9 mouse cellular contexts compared by ENCODE assay signal in the genomic region with DNA sequence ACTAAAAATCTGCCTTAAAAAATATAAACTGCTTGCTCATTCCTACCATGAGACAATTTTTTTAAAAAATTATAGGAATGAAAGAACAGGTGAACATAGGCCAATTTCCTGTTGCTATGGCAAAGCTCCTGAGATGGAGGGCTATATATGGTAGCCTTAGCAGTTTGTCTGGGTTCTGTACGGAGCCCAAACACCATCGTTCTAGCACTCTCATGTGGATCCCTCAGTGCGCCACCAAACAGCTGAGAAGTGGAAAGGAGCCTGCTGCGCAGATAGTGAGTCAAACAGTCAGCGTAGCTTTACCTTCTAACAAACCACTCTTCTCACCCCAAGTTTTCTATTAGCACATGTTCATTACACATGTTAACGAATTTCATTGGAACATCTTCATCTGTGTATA.
"Had no signal": no experiment of that assay in that cellular context is flagged by ENCODE, and none has a peak within 500 bp of the region (broad histone marks: within the 10 kb centered on the region; RNA-seq: fewer than 3 reads in every experiment).

No protein-coding gene starts in this region.

- DNase-seq: liver, postnatal 0 days; lung, adult 2 months; lung, postnatal 14 days; lung, postnatal 36 days; midbrain, embryonic 14.5 days; thymus, adult 18-20 months; thymus, postnatal 14 days; thymus, postnatal 36 days had no signal

- ATAC-seq: liver, postnatal 0 days; lung, postnatal 0 days had no signal
